Mouse (Mus musculus) MEL (cell line): ENCODE results near the gene Sgms1.

Experiments used
- CTCF ChIP-seq, 3 experiments: IDR thresholded peaks in 2 of 3; conservative IDR thresholded peaks in 1 of 3; 2 replicates each; pipeline ENCODE4 v1.5.1; 2011 to 2012; ENCODE audit warnings: low read length in 3 of 3, low read depth in 2 of 3, mild to moderate bottlenecking in 2 of 3, improper control_type of control experiment in 1 of 3, inconsistent platforms in 1 of 3, mixed read lengths in 1 of 3, moderate library complexity in 1 of 3; ENCODE audit not compliant: control insufficient read depth in 1 of 3, insufficient read depth in 1 of 3, poor library complexity in 1 of 3, severe bottlenecking in 1 of 3
- GATA1 ChIP-seq: IDR thresholded peaks from 2 replicates; pipeline ENCODE4 v1.6.1; 2011; ENCODE audit warnings: low read depth, low read length, improper control_type of control experiment
- JUND ChIP-seq: IDR thresholded peaks from 2 replicates; pipeline ENCODE4 v1.6.1; 2011; ENCODE audit warnings: low read depth, mild to moderate bottlenecking, improper control_type of control experiment, low read length
- MAZ ChIP-seq: IDR thresholded peaks from 2 replicates; pipeline ENCODE4 v1.6.1; 2012; ENCODE audit warnings: low read depth, mild to moderate bottlenecking, inconsistent platforms, low read length, improper control_type of control experiment
- MEF2A ChIP-seq: IDR thresholded peaks from 2 replicates; pipeline ENCODE4 v1.6.1; 2014; ENCODE audit warnings: low read depth, mild to moderate bottlenecking, inconsistent platforms, low read length, improper control_type of control experiment; ENCODE audit not compliant: poor library complexity, insufficient replicate concordance, severe bottlenecking; ENCODE audit errors: extremely low read depth
- MYC ChIP-seq: IDR thresholded peaks from 2 replicates; pipeline ENCODE4 v1.6.1; 2011; ENCODE audit warnings: low read depth, mild to moderate bottlenecking, low read length, improper control_type of control experiment, moderate library complexity
- POLR2A ChIP-seq, 2 experiments: IDR thresholded peaks; 2 replicates each; pipeline ENCODE4 v1.6.1; 2011 to 2012; ENCODE audit warnings: low read length in 2 of 2, mild to moderate bottlenecking in 2 of 2, control low read depth in 1 of 2, improper control_type of control experiment in 1 of 2, low read depth in 1 of 2, moderate library complexity in 1 of 2; ENCODE audit not compliant: control insufficient read depth in 1 of 2, insufficient read depth in 1 of 2, poor library complexity in 1 of 2
- RCOR1 ChIP-seq: IDR thresholded peaks from 2 replicates; pipeline ENCODE4 v1.6.1; 2012; ENCODE audit warnings: low read depth, mild to moderate bottlenecking, inconsistent platforms, low read length, improper control_type of control experiment
- TAL1 ChIP-seq: IDR thresholded peaks from 2 replicates; pipeline ENCODE4 v1.6.1; 2012; ENCODE audit warnings: mild to moderate bottlenecking, inconsistent platforms, low read length, moderate library complexity, mixed read lengths
- TBP ChIP-seq: IDR thresholded peaks from 2 replicates; pipeline ENCODE4 v1.8.0; 2011; ENCODE audit warnings: low read depth, low read length, improper control_type of control experiment
- USF1 ChIP-seq: IDR thresholded peaks from 2 replicates; pipeline ENCODE4 v1.6.1; 2014; ENCODE audit warnings: low read depth, mild to moderate bottlenecking, inconsistent platforms, low read length, improper control_type of control experiment, moderate library complexity
- ZNF384 ChIP-seq: IDR thresholded peaks from 2 replicates; pipeline ENCODE4 v1.6.1; 2012; ENCODE audit warnings: low read depth, mild to moderate bottlenecking, inconsistent platforms, low read length, improper control_type of control experiment

DNA sequence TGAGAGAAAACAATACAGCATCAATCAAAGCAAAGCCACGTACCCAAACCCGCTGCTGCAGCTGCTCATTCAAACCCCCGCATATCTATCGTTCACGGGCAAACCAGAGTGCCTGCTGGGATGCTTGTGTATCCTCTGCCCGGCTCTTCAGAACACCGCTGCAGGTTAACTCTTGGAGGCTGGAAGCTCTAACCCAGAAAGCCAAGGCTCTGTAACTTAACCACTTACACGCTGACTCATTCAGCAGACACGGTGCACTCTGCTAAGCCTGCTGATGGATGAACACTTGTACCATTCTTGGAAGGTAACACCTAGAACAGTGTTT lies 286.6 kb downstream of the Sgms1 start:
- TF ChIP-seq MYC = no peak
- TF ChIP-seq CTCF (IDR thresholded peaks at IDR 0.05 in 2 of 3, conservative IDR thresholded peaks at IDR 0.05 in 1 of 3; ENCODE audit: control insufficient read depth in 1 of 3, insufficient read depth in 1 of 3, low read depth in 2 of 3, low read length in 3 of 3, poor library complexity in 1 of 3, severe bottlenecking in 1 of 3) = no peak
- TF ChIP-seq MAZ = no peak
- no peak for TF ChIP-seq JUND
- no peak for TF ChIP-seq ZNF384
- TF ChIP-seq USF1 = no peak
- no peak for TF ChIP-seq GATA1
- TF ChIP-seq POLR2A (IDR thresholded peaks at IDR 0.05; ENCODE audit: control insufficient read depth in 1 of 2, insufficient read depth in 1 of 2, low read depth in 1 of 2, low read length in 2 of 2, poor library complexity in 1 of 2) = no peak
- no peak for TF ChIP-seq TBP
- TF ChIP-seq TAL1 = no peak
- TF ChIP-seq RCOR1 = no peak
- no peak for TF ChIP-seq MEF2A
